Mouse (Mus musculus) bone marrow macrophage, adult 2 months (primary cell): ENCODE results near the gene Sdhc. TPM values are rescaled to one million over a fixed set of nuclear protein-coding genes. Genes with fewer than 3 reads are reported as not detected.
A peak's percentile ranks its signal among the peaks of the same experiment; 100 is the strongest.
"Not testable (repeated sequence)": the region's sequence is repeated elsewhere in the genome, so short reads cannot be mapped to it uniquely, and the experiment has no call there.

Source experiments
- H3K27ac ChIP-seq: 2 replicates; pipeline ENCODE4 v1.5.1; 2012; ENCODE audit warnings: low read depth, low read length; ENCODE audit not compliant: insufficient read depth
- H3K4me1 ChIP-seq: 2 replicates; pipeline ENCODE4 v1.6.1; 2012; ENCODE audit warnings: low read length; ENCODE audit not compliant: control insufficient read depth, insufficient read depth
- H3K4me3 ChIP-seq: 2 replicates; pipeline ENCODE4 v1.5.1; 2012; ENCODE audit warnings: mild to moderate bottlenecking, low read length, moderate library complexity; ENCODE audit not compliant: insufficient read depth
- CTCF ChIP-seq: IDR thresholded peaks from 2 replicates; pipeline ENCODE4 v1.5.1; 2012; ENCODE audit warnings: low read depth, mild to moderate bottlenecking, low read length, moderate library complexity
- POLR2A ChIP-seq: IDR thresholded peaks from 2 replicates; pipeline ENCODE4 v1.6.1; 2012; ENCODE audit warnings: mild to moderate bottlenecking, low read depth, low read length, borderline replicate concordance
- polyA plus RNA-seq: library from polyadenylated mRNA; stranded (reverse); fragments of >200 nt; gene quantifications from 2 replicates; pipeline ENCODE4 v1.2.4, GENCODE M21; 2012; ENCODE audit not compliant: missing spikeins, insufficient read depth, insufficient read length

The Sdhc gene
- polyA plus RNA-seq, 1 experiment = 205 TPM

- H3K27ac ChIP-seq = peak overlapping the region; percentile 97
- 0 out of 2 replicates have a peak overlapping the region, but pooled peaks have one; percentile 1 for H3K4me3 ChIP-seq
- TF ChIP-seq POLR2A = no peak
- no peak for TF ChIP-seq CTCF
- peaks cover 59% of the 10 kb centered on the region for H3K4me1 ChIP-seq
These were observed 20.7 kb upstream of the Sdhc start for GRCm38 (mm10) chr1:171171138-171171537.

- no peak for TF ChIP-seq POLR2A
- TF ChIP-seq CTCF = no peak
- peaks cover 68% of the 10 kb centered on the region for H3K4me1 ChIP-seq
- H3K4me3 ChIP-seq = no peak overlapping the region
- peak overlapping the region; percentile 16; the same call in 1 of the 2 replicates for H3K27ac ChIP-seq
These were observed 19.5 kb upstream of the Sdhc start for GRCm38 (mm10) chr1:171169913-171170312.

- H3K27ac ChIP-seq = no peak overlapping the region
- H3K4me3 ChIP-seq = no peak overlapping the region
- TF ChIP-seq POLR2A (no peak), CTCF (no peak)
- H3K4me1 ChIP-seq = peaks cover 64% of the 10 kb centered on the region
These were observed 18.5 kb upstream of the Sdhc start for GRCm38 (mm10) chr1:171168906-171169305.

GRCm38 (mm10) chr1:171165629-171166345 lies 15.4 kb upstream of the Sdhc start:
- Histone ChIP-seq H3K4me1 (peaks cover 50% of the 10 kb centered on the region), H3K4me3 (no peak overlapping the region), H3K27ac (peak overlapping the region; percentile 45)
- TF ChIP-seq POLR2A (no peak), CTCF (no peak)

- H3K4me3 ChIP-seq = no peak overlapping the region
- peaks cover 48% of the 10 kb centered on the region for H3K4me1 ChIP-seq
These were observed 13.9 kb upstream of the Sdhc start for GRCm38 (mm10) chr1:171164258-171164657.

GRCm38 (mm10) chr1:171162526-171162925 lies 12.1 kb upstream of the Sdhc start:
- no peak for TF ChIP-seq POLR2A
- TF ChIP-seq CTCF = no peak
- H3K4me3 ChIP-seq = no peak overlapping the region
- H3K4me1 ChIP-seq = peaks cover 45% of the 10 kb centered on the region
- H3K27ac ChIP-seq = no peak overlapping the region

More at GRCm38 (mm10) chr1:171164258-171164657, 13.9 kb upstream of the Sdhc start:
- TF ChIP-seq CTCF (no peak), POLR2A (no peak)
- peak overlapping the region; percentile 26; the same call in 1 of the 2 replicates for H3K27ac ChIP-seq

- peaks cover 36% of the 10 kb centered on the region for H3K4me1 ChIP-seq
- no peak overlapping the region for H3K4me3 ChIP-seq
- TF ChIP-seq CTCF = no peak
- TF ChIP-seq POLR2A = no peak
- H3K27ac ChIP-seq = no peak overlapping the region
These were observed 9.1 kb upstream of the Sdhc start for GRCm38 (mm10) chr1:171159485-171159975.

- no peak for TF ChIP-seq POLR2A
- TF ChIP-seq CTCF = no peak
- Histone ChIP-seq H3K4me3 (no peak overlapping the region), H3K4me1 (peaks cover 37% of the 10 kb centered on the region), H3K27ac (no peak overlapping the region)
These were observed 7.6 kb upstream of the Sdhc start for GRCm38 (mm10) chr1:171157965-171158364.

- TF ChIP-seq CTCF (no peak), POLR2A (no peak)
- peak overlapping the region; percentile 9 for H3K27ac ChIP-seq
- peaks cover 34% of the 10 kb centered on the region for H3K4me1 ChIP-seq
- H3K4me3 ChIP-seq = no peak overlapping the region
These were observed 6.2 kb upstream of the Sdhc start for GRCm38 (mm10) chr1:171156644-171157043.

- Histone ChIP-seq H3K4me1 (peaks cover 30% of the 10 kb centered on the region), H3K27ac (no peak overlapping the region), H3K4me3 (no peak overlapping the region)
- TF ChIP-seq CTCF (no peak), POLR2A (no peak)
These were observed 1.6 kb upstream of the Sdhc start for GRCm38 (mm10) chr1:171151966-171152365.

GRCm38 (mm10) chr1:171150838-171151391 lies 512 bp upstream of the Sdhc start:
- peak overlapping the region; percentile 56 for H3K4me3 ChIP-seq
- peak overlapping the region; percentile 83 for H3K27ac ChIP-seq
- no peak for TF ChIP-seq CTCF
- no peak for TF ChIP-seq POLR2A
- peaks cover 20% of the 10 kb centered on the region for H3K4me1 ChIP-seq

- H3K27ac ChIP-seq, H3K4me3 ChIP-seq, H3K4me1 ChIP-seq: not testable (repeated sequence)
These were observed 7.4 kb downstream of the Sdhc start for GRCm38 (mm10) chr1:171142981-171143380.

GRCm38 (mm10) chr1:171137486-171138155 lies 12.8 kb downstream of the Sdhc start:
- H3K4me3 ChIP-seq, H3K4me1 ChIP-seq, H3K27ac ChIP-seq: not testable (repeated sequence)
